Mouse (Mus musculus) kidney, postnatal 14 days (tissue): Measurements from ENCODE around the gene Crisp1.

Experiments used
- DNase-seq: peaks from one replicate; pipeline ENCODE4 v3.0.0; 2022; ENCODE audit warnings: mixed read lengths

Gene Crisp1

DNA sequence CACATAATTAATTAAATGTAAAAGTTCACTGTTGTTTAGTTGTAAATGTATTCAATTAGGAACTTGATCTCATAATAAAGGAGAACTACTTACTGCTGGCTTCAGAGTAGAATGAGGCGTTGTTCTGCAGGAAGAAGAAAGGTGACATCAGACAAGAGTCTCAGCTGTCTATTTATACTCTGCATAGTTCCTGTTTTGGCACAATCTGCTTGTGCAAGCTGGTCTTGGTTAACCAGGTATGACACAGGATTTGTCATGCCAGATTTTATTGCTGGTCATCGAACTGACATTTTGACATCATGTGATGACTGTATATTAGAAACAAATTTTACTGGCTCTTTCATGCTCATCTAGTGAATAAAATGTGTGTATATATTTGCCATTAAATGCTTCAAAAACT is at the start of gene Crisp1:
Gene Crisp1 (minus strand): TSS at position 146 of the 400 bp plus-strand sequence.
- DNase-seq: no peak

DNA sequence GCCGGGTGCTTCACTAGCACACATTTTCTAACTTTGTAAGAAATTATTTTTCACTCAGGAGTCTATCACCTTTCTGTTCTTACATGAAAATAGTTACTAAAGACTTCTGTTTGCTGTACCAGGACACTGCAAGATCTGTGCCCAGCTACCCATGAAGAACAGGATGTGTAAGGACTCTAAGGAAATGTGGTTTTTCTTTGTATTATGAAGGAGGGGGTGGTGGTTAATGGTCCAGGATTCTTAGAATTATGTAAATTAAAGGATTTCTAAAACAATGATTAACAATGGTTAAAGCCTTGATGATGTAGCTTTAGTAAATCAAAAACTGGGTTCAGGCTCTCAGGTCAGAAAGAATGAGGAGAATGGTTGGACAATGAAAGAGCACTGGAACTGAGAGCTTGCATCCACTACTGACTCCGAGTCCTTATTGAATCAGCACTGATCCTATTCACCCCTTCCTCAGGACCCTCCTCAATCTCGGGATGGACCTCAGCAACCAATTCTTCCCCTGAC is 23.5 kb upstream of the Crisp1 start:
- no peak for DNase-seq

DNA sequence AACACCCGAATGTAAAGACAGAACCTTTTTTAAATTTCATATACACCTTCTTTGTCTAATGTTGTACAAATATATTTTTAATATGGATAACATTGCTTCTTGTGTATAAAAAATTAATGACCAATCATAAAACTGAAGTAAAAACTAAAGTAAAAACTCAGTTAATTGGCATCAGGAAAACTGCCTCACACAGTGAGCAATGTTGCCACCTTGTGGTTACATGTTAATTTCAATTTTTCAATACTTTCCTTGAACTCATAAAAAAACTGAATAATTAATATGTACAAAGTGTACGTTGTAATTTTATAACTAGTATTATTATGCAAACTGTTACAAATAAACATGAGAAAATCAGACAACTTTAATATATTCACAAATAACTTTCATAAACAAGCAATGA is 33.6 kb downstream of the Crisp1 start:
- DNase-seq: no peak

DNA sequence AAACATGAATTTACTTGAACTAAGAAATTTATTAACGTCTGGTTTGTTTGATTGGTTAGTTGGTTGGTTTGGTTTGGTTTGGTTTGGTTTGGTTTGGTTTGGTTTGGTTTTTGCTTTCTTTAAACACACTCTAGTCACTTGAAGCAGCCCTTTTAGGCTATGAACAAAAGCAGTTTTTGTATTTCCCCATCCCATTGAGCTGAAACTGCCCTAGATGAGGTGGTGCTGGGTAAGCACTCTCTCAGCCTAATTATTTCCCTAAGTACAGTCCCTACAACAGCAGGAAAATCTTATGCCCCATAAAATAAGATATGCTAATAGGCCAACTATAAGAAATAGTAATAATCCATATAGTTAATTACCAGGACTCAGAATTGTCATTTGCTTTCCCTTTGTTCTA is 43.5 kb downstream of the Crisp1 start:
- DNase-seq: no peak

DNA sequence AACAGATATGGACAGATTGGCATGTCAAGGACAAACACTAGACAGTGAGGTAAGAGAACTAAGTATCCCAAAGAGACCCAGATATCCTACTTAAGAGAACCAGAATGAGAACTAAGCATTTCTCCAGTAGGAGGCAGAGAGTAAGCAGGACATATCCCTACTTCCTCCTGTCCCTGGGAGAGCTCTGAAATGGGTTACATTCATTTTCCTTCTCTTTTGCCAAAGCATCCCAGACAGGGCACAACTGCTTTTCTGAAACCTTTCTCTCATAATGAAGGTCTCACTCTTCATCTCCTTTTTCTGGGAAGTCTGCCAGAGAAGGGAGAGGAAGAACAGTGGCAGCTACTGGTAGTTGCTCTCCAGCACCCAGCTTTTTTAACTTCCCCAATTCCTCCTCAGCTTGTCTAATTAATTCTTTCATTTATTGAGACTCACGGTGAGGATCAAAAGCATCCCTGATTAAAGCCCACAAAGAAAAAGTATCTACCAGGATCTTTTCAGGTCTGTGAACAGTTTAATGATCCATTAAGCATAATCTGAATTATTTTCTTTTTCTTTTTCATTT is 44.0 kb downstream of the Crisp1 start:
- no peak for DNase-seq

GRCm38 (mm10) chr17:40252487-40252886 is 66.5 kb downstream of the Crisp1 start:
- no peak for DNase-seq
